Mouse (Mus musculus) ovary, postnatal 14 days (tissue): Measurements from ENCODE around the gene Mki67.
"Not testable (repeated sequence)": the region's sequence is repeated elsewhere in the genome, so short reads cannot be mapped to it uniquely, and the experiment has no call there.

Experiments used
- DNase-seq: peaks from one replicate; pipeline ENCODE4 v3.0.0; 2022; ENCODE audit warnings: low spot score

Mki67 gene

DNA sequence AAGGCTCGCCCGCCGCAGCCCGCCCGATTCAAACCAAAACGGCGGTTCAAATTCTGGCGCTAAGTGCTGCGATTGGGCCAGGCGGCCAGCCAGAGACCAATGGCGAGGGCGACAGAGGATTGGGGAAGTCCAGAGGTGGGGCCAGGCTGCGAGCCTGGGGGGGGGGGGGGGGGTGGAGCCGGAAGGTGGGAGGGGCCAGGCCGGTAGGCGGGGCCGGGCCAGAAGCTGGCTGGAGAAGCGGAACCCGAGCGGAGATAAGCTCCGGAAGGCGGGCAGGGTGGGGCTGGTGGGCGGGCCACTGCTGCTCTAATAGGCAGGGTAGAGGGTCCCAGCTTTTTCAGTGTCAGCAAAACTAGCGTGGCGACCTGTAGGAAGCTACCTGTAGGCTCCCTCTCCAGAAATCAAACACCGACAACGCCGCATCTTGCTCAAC, 300 bp upstream of the Mki67 start:
- peak; percentile 81 for DNase-seq

DNA sequence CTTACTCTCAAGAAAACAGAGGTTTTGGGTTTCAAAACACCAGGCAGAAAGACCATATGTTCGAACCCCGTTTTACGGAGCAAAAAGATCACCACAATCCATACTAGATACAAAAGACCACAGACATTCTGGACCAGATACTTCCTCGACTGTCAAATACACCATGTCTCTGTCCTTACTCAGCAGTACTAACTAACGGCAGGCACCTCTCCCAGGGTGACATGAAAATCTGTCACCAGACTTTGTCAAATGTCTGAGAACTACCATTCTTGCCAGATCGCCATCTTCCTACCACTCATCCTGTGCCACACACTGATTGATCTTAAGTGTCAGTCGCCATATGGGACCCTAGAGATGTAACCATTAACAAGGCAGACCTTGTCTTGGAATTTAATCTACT, 995 bp downstream of the Mki67 start:
- no peak for DNase-seq

DNA sequence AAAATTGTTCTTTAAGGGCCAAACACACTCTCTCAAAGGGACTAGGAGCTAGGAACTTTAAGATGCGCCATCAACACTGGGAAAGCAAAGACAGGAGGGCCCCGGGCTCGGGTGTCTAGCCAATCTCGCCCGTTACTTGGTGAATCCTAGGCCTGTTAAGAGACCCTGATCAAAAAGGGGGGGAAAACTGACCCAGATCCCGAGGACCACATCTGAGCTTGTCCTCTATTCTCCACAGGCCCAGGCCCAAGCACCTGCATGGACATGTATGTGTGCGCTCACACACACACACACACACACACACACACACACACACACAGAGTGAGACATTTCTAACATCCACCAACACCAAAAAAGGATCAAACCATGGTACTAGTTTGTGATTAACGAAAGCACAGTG, 2.8 kb downstream of the Mki67 start:
- no peak for DNase-seq

DNA sequence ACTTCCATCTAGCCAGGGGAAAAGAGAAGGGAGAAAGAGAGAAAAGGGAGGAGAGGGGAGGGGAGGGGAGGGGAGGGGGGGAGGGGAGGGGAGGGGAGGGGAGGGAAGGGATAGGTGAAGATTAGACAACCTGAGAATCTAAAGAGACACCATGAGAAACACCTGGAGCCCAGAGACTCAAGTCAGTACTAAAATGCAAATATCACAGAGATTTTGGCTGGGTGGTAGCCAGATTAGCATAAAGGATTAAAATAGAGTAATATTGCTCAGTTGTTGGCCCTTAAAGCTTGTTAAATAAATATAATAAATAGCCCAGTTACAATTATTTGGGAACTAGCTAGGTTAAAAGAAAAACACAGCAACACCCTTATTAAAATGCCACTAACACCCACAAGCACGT, 3.6 kb downstream of the Mki67 start:
- no peak for DNase-seq

DNA sequence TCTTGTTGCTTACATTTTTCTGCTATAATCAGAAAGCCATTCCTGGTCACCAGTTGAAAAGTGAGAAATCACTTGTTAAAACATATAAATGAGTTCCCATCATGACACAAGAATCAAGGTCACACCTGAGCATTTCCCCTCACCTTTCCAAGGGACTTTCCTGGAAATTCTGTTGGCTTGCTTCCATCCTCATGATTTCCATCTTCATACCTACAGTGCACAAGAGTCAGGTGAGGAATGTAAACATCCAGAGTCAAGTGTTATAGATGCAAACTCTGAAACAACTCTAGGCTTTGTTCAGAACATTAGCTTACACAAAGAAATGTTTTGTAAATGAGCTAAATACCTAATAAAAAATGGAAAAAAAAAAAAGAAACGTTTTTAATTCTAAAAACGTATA, 5.5 kb downstream of the Mki67 start:
- no peak for DNase-seq

DNA sequence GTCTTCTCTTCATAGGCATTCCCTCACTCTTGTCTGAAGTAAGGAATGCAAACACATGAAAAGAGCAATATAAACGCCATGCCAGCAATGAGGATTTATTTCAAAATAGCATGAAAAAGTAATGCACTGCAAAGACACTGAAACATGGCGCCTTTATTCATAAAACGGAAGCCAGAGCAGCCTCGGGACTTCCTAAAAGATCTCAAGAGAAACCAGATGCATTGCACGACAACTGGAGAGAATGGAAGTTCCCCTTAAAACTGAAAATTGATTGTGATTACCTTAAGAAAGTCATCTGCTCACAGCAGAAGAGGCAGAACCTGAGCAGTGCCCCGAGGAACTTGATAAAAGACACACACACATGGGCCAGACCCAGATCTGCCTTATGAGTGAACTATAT, 10.4 kb downstream of the Mki67 start:
- no peak for DNase-seq

DNA sequence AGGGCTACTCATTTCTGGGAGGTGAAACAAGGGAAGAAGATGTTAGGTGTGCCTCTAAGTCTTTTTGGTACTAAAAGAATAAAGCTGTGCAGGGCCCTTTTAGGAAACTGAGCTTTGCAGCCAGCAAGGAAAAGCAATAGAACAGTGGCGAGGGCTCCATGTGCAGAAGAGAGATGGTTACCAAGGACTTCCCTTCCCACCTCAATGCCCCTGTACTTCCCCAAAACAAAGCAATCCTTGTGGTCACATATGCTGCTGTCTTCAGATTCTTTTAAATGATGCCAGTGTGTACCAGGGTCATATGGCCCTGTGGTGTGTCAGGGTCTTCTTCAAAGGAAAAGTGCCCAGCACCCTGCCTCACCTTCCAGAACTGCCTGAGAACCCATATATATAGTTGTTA, 11.1 kb downstream of the Mki67 start:
- DNase-seq: no peak

DNA sequence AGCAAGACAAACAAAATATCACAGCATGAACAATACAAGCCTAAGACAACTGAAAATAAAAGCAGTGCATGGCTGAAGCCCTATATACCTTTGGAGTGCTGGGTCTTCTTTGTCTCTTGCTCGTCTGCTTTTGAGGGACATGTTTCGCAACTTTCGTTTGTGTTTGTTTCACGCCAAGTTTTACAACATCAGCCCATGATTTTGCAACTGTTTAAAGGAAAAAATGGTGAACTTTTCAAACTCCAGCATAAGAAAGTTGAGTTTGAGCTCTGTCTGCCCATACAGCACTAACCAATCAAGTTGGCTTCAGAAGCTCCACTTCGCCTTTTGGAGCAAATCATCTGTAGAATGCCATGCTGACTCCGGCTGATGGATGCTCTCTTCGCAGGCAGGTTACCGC, 11.9 kb downstream of the Mki67 start:
- no peak for DNase-seq

DNA sequence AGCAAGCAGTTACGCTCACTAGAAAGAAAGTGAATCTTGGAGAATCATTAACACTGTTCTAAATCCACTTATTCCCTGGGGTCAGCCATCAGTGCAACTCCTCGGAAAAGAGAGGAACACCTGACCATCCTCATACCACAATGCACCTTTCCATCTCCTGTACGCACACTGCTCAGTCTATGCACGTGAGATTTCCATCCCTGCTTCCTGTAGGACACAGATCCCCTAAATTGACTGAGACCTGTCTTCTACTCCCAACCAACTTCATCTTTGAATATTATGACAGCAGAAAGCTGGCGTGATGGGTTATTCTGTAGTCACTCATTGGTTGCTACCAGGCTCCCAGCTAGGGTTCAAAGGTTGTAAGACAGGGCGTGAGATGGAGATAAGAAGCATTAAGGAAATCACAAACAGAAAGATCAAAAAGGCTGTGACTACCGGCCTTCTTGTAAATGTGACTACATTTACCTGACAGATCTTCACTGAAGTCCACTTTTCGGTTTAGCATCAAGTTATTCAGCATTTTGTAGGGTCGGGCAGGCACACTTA, 12.5 kb downstream of the Mki67 start:
- no peak for DNase-seq

DNA sequence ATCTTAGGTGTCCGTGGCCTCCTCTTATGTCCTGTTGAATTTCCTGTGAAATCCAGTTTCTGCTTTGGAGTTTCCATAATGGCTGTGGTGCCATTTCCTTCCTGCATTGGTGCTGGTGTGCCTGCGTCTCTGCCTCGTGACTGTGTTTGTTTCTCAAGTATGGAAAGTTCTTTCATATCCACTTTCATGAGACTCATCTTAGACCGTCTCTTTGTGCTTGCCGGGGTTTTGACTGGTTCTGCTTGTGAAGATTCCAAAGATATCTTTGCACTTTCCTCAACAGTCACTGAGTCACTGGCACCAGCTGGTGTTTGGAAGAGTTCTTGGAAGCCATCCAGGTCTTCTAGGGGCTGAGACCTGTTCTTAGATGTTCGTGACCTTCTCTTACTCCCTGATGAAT, 16.8 kb downstream of the Mki67 start:
- not testable (repeated sequence) for DNase-seq

DNA sequence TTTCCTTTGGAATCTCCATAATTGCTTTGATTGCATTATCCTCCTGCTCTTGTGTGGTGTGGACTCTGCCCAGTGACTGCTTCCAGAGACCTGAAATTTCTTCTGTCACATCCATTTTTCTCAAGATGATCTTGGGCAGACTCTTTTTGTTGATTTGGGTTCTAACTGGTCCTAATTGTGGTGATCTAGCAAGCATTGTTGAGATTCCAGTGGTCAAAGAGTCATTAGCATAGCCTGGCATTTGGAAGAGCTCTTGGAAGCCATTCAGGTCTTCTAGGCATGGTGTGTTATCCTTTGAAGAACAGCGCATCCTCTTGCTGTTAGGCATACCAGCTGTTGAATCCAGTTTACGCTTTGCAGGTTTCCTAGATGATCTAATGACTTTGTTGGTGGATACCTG, 17.8 kb downstream of the Mki67 start:
- DNase-seq: no peak

DNA sequence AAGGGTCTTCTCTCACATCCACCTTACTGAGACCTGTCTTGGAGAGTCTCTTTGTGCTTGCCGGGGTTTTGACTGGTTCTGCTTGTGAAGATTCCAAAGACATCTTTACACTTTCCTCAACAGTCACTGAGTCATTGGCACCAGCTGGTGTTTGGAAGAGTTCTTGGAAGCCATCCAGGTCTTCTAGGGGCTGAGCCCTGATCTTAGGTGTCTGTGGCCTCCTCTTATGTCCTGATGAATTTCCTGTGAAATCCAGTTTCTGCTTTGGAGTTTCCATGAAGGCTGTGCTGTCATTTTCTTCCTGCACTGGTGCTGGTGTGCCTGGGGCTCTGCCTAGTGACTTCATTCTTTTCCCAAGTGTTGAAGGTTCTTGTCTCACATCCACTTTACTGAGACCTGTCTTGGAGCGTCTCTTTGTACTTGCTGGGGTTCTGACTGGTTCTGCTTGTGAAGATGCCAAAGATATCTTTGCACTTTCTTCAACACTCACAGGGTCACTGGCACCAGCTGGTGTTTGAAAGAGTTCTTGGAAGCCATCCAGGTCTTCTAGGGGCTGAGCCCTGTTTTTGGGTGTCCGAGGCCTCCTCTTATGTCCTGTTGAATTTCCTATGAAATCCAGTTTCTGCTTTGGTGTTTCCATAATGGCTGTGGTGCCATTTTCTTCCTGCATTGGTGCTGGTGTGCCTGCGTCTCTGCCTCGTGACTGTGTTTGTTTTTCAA, 19.0 kb downstream of the Mki67 start:
- not testable (repeated sequence) for DNase-seq

DNA sequence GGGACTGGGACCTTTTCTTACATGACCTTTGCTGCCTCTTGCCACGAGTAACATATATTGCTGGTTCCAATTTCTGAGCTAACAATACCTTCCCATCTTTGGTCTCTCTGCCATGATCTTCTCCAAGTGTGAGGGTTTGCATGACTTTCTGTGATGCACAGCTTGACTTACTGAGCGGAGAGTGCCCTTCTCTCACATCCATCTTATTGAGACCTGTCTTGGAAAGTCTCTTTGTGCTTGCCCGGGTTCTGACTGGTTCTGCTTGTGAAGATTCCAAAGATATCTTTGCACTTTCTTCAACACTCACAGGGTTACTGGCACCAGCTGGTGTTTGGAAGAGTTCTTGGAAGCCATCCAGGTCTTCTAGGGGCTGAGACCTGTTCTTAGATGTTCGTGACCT, 20.0 kb downstream of the Mki67 start:
- no peak for DNase-seq

DNA sequence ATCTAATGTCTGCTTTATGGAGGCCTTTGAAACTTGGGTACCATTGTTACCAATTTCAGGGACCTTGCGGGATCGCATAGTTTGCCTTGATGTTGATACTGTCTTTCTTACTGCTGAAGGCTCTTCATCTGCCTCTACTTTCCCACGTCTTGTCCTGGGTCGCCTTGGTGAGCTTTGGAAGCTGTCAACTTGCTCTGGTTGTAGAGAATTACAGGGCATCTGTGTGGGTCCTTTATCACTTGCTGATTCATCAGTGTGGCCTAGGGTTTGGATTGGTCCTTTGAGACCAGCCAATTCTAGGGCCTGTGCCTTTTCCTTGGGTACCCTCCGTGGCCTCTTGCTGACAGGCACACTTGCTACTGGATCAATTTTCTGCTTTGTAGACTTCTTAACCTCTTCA, 21.4 kb downstream of the Mki67 start:
- no peak for DNase-seq

DNA sequence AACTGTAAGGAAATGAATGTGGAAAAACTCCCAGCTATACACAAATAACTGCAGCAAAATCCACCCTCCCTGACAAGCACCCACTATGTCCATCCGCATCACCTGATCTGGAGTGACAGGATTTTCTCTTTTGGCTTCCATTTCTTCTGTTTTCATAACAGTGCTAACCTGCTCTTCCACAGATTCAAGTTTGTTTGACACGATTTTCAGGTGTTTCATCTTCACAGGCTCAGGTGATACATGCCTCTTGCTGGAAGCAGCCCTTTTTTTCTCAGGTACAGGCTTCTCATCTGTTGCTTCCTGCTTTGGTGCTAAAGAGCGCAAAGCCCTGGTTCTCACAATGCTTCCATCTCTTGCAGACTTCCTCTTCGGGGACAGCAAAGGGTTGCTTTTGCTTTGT, 22.0 kb downstream of the Mki67 start:
- DNase-seq: no peak

DNA sequence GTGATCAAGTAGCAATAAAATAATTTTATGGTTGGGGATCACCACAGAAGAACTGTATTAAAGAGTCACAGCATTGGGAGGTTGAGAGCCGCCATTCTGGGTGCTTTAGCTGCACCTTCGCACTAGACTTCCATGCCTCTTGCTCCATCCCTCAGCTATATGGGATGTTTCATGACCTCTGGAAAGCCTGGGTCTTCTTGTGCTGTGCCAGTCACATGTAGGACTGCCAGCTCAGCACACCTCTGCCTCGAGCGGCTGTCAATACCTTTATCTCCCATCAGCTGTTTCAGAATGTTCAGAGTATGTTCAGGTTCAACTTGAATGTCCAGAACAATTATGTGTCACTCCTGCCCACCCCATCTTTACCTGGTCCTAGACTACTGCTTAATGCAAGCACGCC, 24.2 kb downstream of the Mki67 start:
- DNase-seq: no peak

DNA sequence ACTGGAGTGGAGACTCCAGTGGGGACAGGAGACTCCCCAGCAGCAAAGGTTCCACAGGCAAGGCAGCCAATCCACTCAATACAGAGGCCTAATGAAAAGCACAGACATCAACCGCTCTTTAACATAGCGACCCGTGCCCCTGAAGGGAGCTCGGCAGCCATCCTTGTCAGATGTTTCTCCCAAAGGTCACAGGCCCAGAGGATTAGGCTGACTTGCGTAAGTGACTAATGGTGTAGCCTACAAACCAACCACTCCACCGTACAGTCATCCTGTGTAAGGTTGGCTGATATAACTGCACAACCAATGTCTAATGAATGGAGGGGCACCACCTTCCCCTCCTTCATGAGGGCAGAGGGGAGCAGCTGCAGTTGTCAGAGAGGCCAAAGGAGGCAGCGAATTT, 26.8 kb downstream of the Mki67 start:
- no peak for DNase-seq

DNA sequence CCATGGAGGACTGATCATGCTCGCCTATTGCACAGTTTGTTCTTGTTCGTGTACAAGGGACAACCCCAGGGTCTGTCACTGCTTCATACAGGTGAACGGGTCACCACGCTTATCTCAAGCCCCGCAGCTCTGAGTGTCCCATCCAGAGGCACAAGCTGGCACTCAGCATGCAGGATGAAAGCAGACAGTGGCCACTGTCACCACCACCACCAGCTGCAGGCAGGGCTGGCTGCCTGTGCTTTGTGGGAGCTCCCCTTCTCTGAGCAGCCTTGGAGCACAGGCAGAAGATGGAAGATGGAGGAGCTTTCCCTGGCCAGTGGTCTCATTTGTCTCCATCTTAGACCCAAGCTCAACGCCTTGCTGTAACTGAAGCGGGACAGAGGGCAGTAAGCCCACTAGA, 31.2 kb downstream of the Mki67 start:
- DNase-seq: no peak

DNA sequence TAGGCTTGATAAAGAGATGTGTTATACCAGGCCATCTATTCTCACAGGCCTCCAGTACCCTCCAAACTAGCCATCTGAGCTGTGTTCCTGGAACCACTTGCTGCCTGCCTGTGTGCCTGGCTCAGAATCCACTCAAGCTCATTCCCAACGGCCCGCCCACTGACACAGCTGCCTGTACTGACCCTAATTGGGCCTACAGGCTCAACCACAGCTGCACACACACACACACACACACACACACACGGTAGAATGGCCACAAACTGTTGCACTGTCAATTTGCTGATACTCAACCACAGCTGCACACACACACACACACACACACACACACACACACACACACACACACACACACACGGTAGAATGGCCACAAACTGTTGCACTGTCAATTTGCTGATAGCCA, 32.1 kb downstream of the Mki67 start:
- DNase-seq: not testable (repeated sequence)

DNA sequence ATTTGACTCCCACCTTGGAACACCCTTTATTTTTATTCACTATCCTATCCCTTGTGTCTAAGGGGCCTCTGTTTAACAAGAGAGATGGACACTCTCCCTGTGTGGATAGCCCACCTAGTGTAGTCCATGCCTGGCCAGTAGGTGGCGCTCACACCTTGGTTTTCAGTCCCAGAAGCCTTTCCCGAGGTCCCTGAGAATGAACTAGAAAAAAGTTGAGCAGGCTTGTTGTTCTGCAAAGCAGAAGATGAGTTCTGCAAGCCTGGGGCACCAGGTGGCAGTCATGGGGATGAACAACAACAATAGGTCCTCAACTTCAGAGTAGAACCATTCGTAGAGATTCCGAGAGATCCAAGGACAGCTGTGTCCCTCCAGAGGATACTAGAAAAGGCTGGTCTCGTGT, 35.8 kb downstream of the Mki67 start:
- peak; percentile 31 for DNase-seq

DNA sequence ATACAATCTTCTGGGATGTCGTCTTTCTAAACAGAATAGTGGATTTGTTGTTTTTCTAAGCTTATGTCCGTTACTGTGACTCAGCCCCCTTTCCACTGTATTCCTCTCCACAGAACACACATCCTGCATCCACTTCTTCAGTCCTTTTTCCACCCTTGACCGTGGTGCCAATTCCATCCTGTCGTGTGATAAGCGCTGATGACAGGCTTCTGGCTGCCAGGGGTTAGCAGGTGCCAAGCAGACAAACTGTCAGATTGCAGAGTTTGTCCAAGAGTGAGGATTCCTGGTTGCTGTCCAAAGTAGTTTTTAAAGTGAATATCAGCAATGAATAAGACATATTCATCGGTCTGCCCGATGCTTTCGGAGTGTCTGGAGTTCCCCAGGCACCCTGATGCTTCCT, 39.4 kb downstream of the Mki67 start:
- no peak for DNase-seq

DNA sequence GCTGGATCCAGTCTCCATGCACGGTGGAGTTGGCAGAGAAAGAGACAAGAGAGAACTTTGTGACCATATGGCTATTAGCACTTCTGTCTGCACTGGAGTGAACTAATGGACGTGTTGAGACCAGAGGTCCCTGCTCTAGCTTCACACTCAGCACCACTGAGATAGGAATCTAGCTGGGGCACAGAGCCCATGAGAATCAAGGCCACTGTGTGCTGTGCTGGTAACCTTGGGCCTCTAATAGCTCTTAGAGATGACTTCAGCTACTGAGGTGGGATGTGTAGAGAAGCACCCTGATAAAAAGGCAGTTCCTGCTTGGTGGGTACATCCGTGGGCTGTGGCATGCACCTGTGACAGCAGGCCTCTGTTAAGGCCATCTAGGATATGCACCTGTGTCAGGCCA, 42.6 kb downstream of the Mki67 start:
- no peak for DNase-seq

DNA sequence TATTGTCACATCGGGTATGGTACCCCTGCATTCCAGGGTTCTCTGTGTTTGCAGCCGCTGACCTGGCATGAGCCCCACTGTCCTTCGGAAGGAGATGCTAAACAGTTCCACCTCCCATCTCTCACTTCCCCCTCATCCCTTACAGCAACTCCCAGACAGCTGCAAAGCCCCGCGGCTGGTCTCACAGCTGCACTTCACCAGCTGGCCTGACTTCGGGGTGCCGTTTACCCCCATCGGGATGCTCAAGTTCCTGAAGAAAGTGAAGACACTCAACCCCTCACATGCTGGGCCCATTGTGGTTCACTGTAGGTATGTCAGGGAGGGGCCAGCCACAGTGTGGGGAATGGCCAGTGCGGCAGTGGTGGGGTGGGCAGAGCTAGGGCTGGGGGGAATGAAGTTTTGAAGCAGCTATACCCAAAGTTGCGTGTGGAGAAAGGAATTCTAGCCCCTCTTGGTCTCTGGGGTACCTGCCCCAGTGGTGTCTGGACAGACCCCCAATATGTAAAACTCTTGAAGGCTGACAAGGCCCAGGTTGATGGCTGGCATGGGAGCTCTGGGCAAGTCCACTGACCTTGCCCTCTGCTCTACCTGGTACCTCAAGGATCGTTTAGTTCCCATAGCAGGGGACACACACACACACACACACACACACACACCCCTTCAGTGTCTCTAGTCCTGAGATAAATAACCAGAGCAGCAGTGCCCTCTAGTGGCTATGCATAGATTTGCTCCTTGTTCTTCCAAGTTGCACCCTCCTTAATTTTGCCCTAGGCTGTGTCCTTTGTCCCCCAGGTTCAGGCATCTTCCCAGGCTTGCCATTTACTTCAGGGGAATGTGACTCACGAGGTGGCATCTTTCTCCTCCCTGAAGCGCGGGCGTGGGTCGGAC, 47.1 kb downstream of the Mki67 start:
- peak; percentile 58 for DNase-seq
